Comparison of ENCODE assay signal across 12 mouse cellular contexts in the genomic region with DNA sequence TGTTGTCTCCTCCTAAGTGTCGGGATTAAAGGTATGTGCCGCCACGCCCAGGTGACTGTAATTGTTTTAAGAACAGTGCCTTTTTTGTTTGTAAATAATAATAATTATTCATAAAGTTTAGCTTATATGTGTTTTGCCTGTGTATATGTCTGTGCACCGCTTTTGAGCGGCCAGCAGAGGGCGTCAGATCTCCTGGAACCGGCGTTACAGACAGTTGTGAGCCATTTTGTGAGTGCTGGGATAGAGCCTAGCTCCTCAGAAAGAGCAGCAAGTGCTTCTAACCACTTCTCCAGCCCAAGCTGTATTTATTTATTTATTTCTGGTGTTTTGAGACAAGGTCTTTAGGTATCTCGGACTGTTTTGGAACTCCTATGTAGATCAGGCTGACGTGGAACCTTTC. TPM values are rescaled to one million over a fixed set of nuclear protein-coding genes. Genes with fewer than 3 reads are reported as not detected.
A peak's percentile ranks its signal among the peaks of the same experiment; 100 is the strongest.
DNase-seq lines count a peak whose midpoint lies in the region; ATAC-seq and TF ChIP-seq lines count a peak whose summit lies in the region.
"Had no signal": no experiment of that assay in that cellular context is flagged by ENCODE, and none has a peak within 500 bp of the region (broad histone marks: within the 10 kb centered on the region; RNA-seq: fewer than 3 reads in every experiment).

No protein-coding gene starts in this region.

- no peak overlapping the region for H3K4me3 ChIP-seq in kidney, adult 2 months (ENCODE audit: insufficient read depth, low read depth, low read length)
- H3K4me3 ChIP-seq in CH12.LX (replicated peaks in 1 of 3; ENCODE audit: low read depth in 2 of 3, low read length in 2 of 3, poor library complexity in 1 of 3), result no peak overlapping the region
- H3K4me3 ChIP-seq: limb, embryonic 12.5 days had no signal

- no peaks in the 10 kb centered on the region for H3K4me1 ChIP-seq in kidney, adult 2 months (ENCODE audit: control insufficient read depth, insufficient read depth, low read length)
- H3K4me1 ChIP-seq in CH12.LX (ENCODE audit: control insufficient read depth in 1 of 2, insufficient read depth in 2 of 2), result no peaks in the 10 kb centered on the region

- ATAC-seq in erythroblast, adult 5-6 weeks (replicated peaks; ENCODE audit: low FRiP score, poor library complexity, severe bottlenecking), result peak; percentile 60; the same call in 1 of the 2 replicates

- no peaks in the 10 kb centered on the region for H3K9me3 ChIP-seq in CH12.LX (replicated peaks; ENCODE audit: low read length)
- H3K9me3 ChIP-seq: limb, embryonic 12.5 days had no signal

- 71% methylated on average over 10 of the region's 10 CpGs for WGBS in kidney, adult 2 months

- no peak overlapping the region for H3K4me2 ChIP-seq in CH12.LX (ENCODE audit: insufficient read depth, low read depth, poor library complexity, severe bottlenecking)
- H3K4me2 ChIP-seq: limb, embryonic 12.5 days had no signal

- H3K36me3 ChIP-seq in kidney, adult 2 months (ENCODE audit: control insufficient read depth, insufficient read depth, low read length), result no peaks in the 10 kb centered on the region
- H3K36me3 ChIP-seq in CH12.LX (replicated peaks in 1 of 2; ENCODE audit: control insufficient read depth in 1 of 2, insufficient read depth in 1 of 2, low read length in 1 of 2), result no peaks in the 10 kb centered on the region
- H3K36me3 ChIP-seq: limb, embryonic 12.5 days had no signal

- TF ChIP-seq RAD21 in CH12.LX (IDR thresholded peaks at IDR 0.05; ENCODE audit: low read depth, low read length), result peak; percentile 62

- DNase-seq in kidney, adult 2 months, result no peak
- DNase-seq in kidney, adult 9 months, result no peak
- DNase-seq in 416B (ENCODE audit: low read depth) (peak; percentile 67), CH12.LX (ENCODE audit: extremely low read depth) (no peak)
- no peak for DNase-seq in neural tube, embryonic 10.5 days (ENCODE audit: extremely low spot score, low spot score)
- DNase-seq in heart, adult 8-10 months (ENCODE audit: low spot score), result no peak
- DNase-seq in layer of hippocampus, postnatal 25 days (ENCODE audit: extremely low spot score in 1 of 2, low spot score in 1 of 2), result no peak
- DNase-seq: cerebellum, adult 11 months; heart, postnatal 4 days had no signal

- H3K9ac ChIP-seq in CH12.LX (ENCODE audit: insufficient read depth, low read depth), result no peak overlapping the region
- H3K9ac ChIP-seq: limb, embryonic 12.5 days had no signal

- H3K27me3 ChIP-seq in kidney, adult 2 months (replicated peaks; ENCODE audit: control insufficient read depth, insufficient read depth, low read length), result no peaks in the 10 kb centered on the region
- peaks cover 20% of the 10 kb centered on the region for H3K27me3 ChIP-seq in CH12.LX (replicated peaks)
- H3K27me3 ChIP-seq: limb, embryonic 12.5 days had no signal

- H3K79me2 ChIP-seq in CH12.LX (replicated peaks; ENCODE audit: control insufficient read depth, extremely low read depth, insufficient read depth, poor library complexity, severe bottlenecking), result no peaks in the 10 kb centered on the region

- no peak overlapping the region for H3K27ac ChIP-seq in kidney, adult 2 months (ENCODE audit: insufficient read depth, low read depth, low read length)
- H3K27ac ChIP-seq in CH12.LX (ENCODE audit: insufficient read depth, low read depth), result no peak overlapping the region
- H3K27ac ChIP-seq: limb, embryonic 12.5 days had no signal

- TF ChIP-seq CTCF in kidney, adult 2 months (conservative IDR thresholded peaks at IDR 0.05; ENCODE audit: insufficient read depth, insufficient read length, low read depth, low read length), result peak; percentile 49
- TF ChIP-seq CTCF in CH12.LX (conservative IDR thresholded peaks at IDR 0.05 in 1 of 2, IDR thresholded peaks at IDR 0.05 in 1 of 2; ENCODE audit: low read depth in 2 of 2, low read length in 2 of 2), result peak; percentile 31 to 73; a peak in 3 of 4 replicates

- no peak for TF ChIP-seq POLR2A in kidney, adult 2 months (IDR thresholded peaks at IDR 0.05; ENCODE audit: low read depth, low read length)
- TF ChIP-seq POLR2A in CH12.LX (IDR thresholded peaks at IDR 0.05; ENCODE audit: low read depth, low read length), result no peak

- dilution Hi-C loops in CH12.LX (cut with MboI; ENCODE audit: extremely low pct_ligation_motif_present, extremely low pct_unique_long_range_greater_than_20kb, low sequenced_read_pairs), result no loop called here

- TF ChIP-seq EP300 in CH12.LX (IDR thresholded peaks at IDR 0.05; ENCODE audit: low read length), result no peak

- in situ Hi-C loops in CH12.LX (cut with MboI; ENCODE audit: low pct_ligation_motif_present, low pct_unique_long_range_greater_than_20kb, low sequenced_read_pairs), result no loop called here

TF ChIP-seq in CH12.LX, 34 proteins besides CTCF, POLR2A, EP300 and RAD21:
- TF ChIP-seq SMC3 (IDR thresholded peaks at IDR 0.05; ENCODE audit: low read depth, low read length) (peak; percentile 58), CHD2 (IDR thresholded peaks at IDR 0.05; ENCODE audit: low read length) (no peak)

RNA-seq across cellular contexts. Expression of a gene that starts 21.4 kb away (rescaled TPM):
- 88.1 and 93.5 TPM in 2 replicates for polyA plus RNA-seq in kidney, adult 2 months (2012; rRNA removed)
- total RNA-seq in CH12.LX (2012; rRNA removed) (0.50 and 1.1 TPM in 2 replicates), CH12.LX (2014; rRNA removed) (1.4 and 1.5 TPM in 2 replicates)
- 1.00 and 1.2 TPM in 2 replicates for polyA plus RNA-seq in CH12.LX (2012; ENCODE audit: insufficient read length, low read depth)
- total RNA-seq in erythroblast, adult 5-6 weeks (2015; ENCODE audit: low replicate concordance), result 1.9 and 4.0 TPM in 2 replicates
- 1.9 TPM in 1 of 2 replicates, not detected in the other for total RNA-seq in erythroblast, adult 5-6 weeks (2017; ENCODE audit: low replicate concordance)
- 10 to 100 TPM; 22.3 to 37.6 (median 30.1) TPM for total RNA-seq in heart, adult 8-10 months (2022)
- total RNA-seq in layer of hippocampus, postnatal 25 days (2021), result 1 to 10 TPM; 4.6 to 6.0 TPM

RNA-seq across cellular contexts. Expression of a gene that starts 21.6 kb away (rescaled TPM):
- 0.25 and 0.53 TPM in 2 replicates for polyA plus RNA-seq in kidney, adult 2 months (2012; rRNA removed)
- total RNA-seq in CH12.LX (2012; rRNA removed) (not detected in 2 replicates), CH12.LX (2014; rRNA removed) (not detected in 2 replicates)
- 0.18 TPM in 1 of 2 replicates, not detected in the other for polyA plus RNA-seq in CH12.LX (2012; ENCODE audit: insufficient read length, low read depth)
- total RNA-seq in erythroblast, adult 5-6 weeks (2015; ENCODE audit: low replicate concordance), result not detected in 2 replicates
- total RNA-seq in erythroblast, adult 5-6 weeks (2017; ENCODE audit: low replicate concordance), result not detected in 2 replicates
- under 1 TPM in 2 of 4 experiments, not detected in 2; 0.22 to 0.35 TPM for total RNA-seq in heart, adult 8-10 months (2022)
- under 1 TPM; 0.52 to 0.79 TPM for total RNA-seq in layer of hippocampus, postnatal 25 days (2021)
- total RNA-seq: gastrocnemius, adult 8-10 months had no signal

RNA-seq across cellular contexts. Expression of a gene that starts 47.9 kb away (rescaled TPM):
- polyA plus RNA-seq in kidney, adult 2 months (2012; rRNA removed), result 0.20 and 0.50 TPM in 2 replicates
- total RNA-seq in CH12.LX (2012; rRNA removed) (33.9 and 39.6 TPM in 2 replicates), CH12.LX (2014; rRNA removed) (34.0 and 36.8 TPM in 2 replicates)
- 40.3 and 43.1 TPM in 2 replicates for polyA plus RNA-seq in CH12.LX (2012; ENCODE audit: insufficient read length, low read depth)
- 11.5 and 16.7 TPM in 2 replicates for total RNA-seq in erythroblast, adult 5-6 weeks (2015; ENCODE audit: low replicate concordance)
- total RNA-seq in erythroblast, adult 5-6 weeks (2017; ENCODE audit: low replicate concordance), result 13.2 and 14.5 TPM in 2 replicates
- under 1 TPM in 2 of 4 experiments, not detected in 2; 0.32 to 0.53 TPM for total RNA-seq in heart, adult 8-10 months (2022)
- under 1 TPM; 0.47 TPM for total RNA-seq in layer of hippocampus, postnatal 25 days (2021)
- total RNA-seq: gastrocnemius, adult 8-10 months had no signal

Comparison
In these comparisons a context has a peak if more than half of its experiments do, and no peak if none do; other contexts are left out.
1. RNA of a gene that starts 47.9 kb away (total RNA-seq): 33.9 to 39.6 TPM in CH12.LX and 11.5 to 16.7 TPM in erythroblast, adult 5-6 weeks; 0.47 TPM in layer of hippocampus, postnatal 25 days and 0.32 to 0.53 TPM in heart, adult 8-10 months; every median in the first group is over 4 times any median in the second.